Mouse (Mus musculus): Measurements from ENCODE around the gene Hunk. TPM values are rescaled to one million over a fixed set of nuclear protein-coding genes. Genes with fewer than 3 reads are reported as not detected.

Gene Hunk
- polyA plus RNA-seq, 1 experiment, result not detected

DNA sequence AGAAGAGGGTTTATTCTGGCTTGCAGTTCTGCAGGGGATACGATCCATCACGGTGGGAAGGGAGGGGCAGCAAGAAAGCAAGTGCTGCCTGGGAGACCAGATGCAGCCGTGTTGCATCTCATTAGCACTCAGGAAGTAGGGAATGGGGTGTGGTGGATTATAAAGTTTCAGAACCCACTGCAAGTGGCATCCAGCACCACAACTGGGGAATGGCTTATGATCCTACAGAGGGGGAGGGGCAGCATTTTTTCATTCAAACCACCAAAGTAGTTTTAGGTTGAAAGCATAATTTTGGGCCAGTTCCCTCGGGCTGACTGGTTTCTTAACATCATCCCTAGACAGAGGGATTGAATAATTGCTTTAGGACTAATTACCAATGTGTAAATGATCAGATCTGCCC lies 26.1 kb upstream of the Hunk start:
- Histone ChIP-seq H3K27ac (ENCODE audit: control insufficient read depth, insufficient read depth, low read depth, low read length, poor library complexity) (no peak overlapping the region), H3K4me1 (ENCODE audit: control insufficient read depth, insufficient read depth, low read length) (no peaks in the 10 kb centered on the region), H3K4me3 (replicated peaks; ENCODE audit: control insufficient read depth, low read depth, low read length) (no peak overlapping the region)
- no peak for TF ChIP-seq POLR2A (IDR thresholded peaks at IDR 0.05; ENCODE audit: borderline replicate concordance, control insufficient read depth, low read depth, low read length)
- TF ChIP-seq CTCF (IDR thresholded peaks at IDR 0.05; ENCODE audit: control insufficient read depth, insufficient read depth, low read length), result no peak
- WGBS, result 36% methylated on average over 4 of the region's 4 CpGs

DNA sequence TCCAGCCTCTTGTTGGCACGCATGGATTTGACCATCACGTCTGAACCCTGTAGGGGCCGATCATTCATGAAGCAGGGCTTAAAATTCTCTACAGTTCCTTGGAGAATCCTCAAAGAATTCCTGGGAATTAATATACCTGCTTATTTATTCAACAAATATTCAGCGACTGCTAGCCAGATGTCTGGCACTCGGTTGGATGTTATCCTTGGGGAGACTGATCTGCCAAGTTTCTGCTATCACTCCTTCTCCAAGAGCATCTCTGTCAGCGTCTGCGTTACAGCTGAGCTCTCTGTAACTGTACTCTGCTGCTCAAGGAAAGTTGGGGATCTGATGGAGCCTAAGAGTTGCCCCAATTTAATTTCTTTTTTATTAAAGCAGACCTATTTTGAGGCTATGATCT lies 25.5 kb upstream of the Hunk start:
- no peaks in the 10 kb centered on the region for H3K4me1 ChIP-seq (ENCODE audit: control insufficient read depth, insufficient read depth, low read length)
- no peak overlapping the region for H3K4me3 ChIP-seq (replicated peaks; ENCODE audit: control insufficient read depth, low read depth, low read length)
- WGBS, result 75% methylated on average over 7 of the region's 7 CpGs
- no peak overlapping the region for H3K27ac ChIP-seq (ENCODE audit: control insufficient read depth, insufficient read depth, low read depth, low read length, poor library complexity)
- TF ChIP-seq POLR2A (IDR thresholded peaks at IDR 0.05; ENCODE audit: borderline replicate concordance, control insufficient read depth, low read depth, low read length), result no peak
- TF ChIP-seq CTCF (IDR thresholded peaks at IDR 0.05; ENCODE audit: control insufficient read depth, insufficient read depth, low read length), result no peak

DNA sequence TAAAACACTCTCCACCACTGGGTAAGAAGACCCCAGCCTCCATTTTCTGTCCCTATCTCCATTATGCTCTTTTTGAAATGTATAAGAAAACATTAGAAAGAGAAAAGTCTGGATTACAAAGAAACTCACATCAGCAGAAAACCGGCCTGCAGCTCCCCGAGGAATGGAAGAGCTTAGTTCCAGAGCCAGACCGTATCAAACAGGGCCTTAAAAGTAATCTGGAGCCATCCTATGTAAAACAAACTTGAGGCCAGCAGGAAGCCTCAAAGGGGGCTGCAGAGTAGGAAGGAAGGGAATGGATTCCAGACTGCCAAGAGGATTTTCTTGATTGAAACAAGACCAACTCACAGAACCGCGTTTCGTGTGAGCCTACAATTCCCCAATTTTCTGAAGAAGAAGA lies 22.9 kb upstream of the Hunk start:
- TF ChIP-seq CTCF (IDR thresholded peaks at IDR 0.05; ENCODE audit: control insufficient read depth, insufficient read depth, low read length) (no peak), POLR2A (IDR thresholded peaks at IDR 0.05; ENCODE audit: borderline replicate concordance, control insufficient read depth, low read depth, low read length) (no peak)
- H3K4me1 ChIP-seq (ENCODE audit: control insufficient read depth, insufficient read depth, low read length), result no peaks in the 10 kb centered on the region
- 81% methylated on average over 6 of the region's 6 CpGs for WGBS

DNA sequence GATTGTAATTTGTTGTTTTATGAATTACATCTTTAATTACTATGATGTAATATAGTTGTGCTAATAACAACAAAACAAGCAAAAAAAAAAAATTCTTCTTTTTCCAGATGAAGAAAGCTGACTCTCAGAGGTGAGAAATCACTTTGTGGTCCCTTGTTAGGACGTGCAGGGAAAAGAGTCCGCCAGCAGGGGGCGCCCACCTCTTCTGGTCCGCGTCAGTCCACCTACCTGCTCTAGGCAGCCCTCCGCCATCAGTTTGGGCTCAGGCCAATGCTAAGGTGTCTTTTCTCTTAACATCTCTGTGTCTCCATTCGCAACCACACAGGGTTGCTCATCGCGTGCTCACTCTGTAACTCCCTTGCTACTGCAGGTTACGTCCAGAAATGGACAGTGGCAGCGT lies 5.9 kb upstream of the Hunk start:
- H3K4me3 ChIP-seq (replicated peaks; ENCODE audit: control insufficient read depth, low read depth, low read length), result no peak overlapping the region
- no peak overlapping the region for H3K27ac ChIP-seq (ENCODE audit: control insufficient read depth, insufficient read depth, low read depth, low read length, poor library complexity)
- H3K4me1 ChIP-seq (ENCODE audit: control insufficient read depth, insufficient read depth, low read length), result no peaks in the 10 kb centered on the region
- TF ChIP-seq POLR2A (IDR thresholded peaks at IDR 0.05; ENCODE audit: borderline replicate concordance, control insufficient read depth, low read depth, low read length) (no peak), CTCF (IDR thresholded peaks at IDR 0.05; ENCODE audit: control insufficient read depth, insufficient read depth, low read length) (peak; percentile 74)
- 19% methylated on average over 11 of the region's 11 CpGs for WGBS

More for the DNA sequence above, 22.9 kb upstream of the Hunk start:
- Histone ChIP-seq H3K27ac (ENCODE audit: control insufficient read depth, insufficient read depth, low read depth, low read length, poor library complexity) (no peak overlapping the region), H3K4me3 (replicated peaks; ENCODE audit: control insufficient read depth, low read depth, low read length) (no peak overlapping the region)

- Histone ChIP-seq H3K4me1 (ENCODE audit: control insufficient read depth, insufficient read depth, low read length) (no peaks in the 10 kb centered on the region), H3K27ac (ENCODE audit: control insufficient read depth, insufficient read depth, low read depth, low read length, poor library complexity) (no peak overlapping the region), H3K4me3 (replicated peaks; ENCODE audit: control insufficient read depth, low read depth, low read length) (no peak overlapping the region)
- WGBS, result 84% methylated on average over 3 of the region's 3 CpGs
- TF ChIP-seq POLR2A (IDR thresholded peaks at IDR 0.05; ENCODE audit: borderline replicate concordance, control insufficient read depth, low read depth, low read length) (no peak), CTCF (IDR thresholded peaks at IDR 0.05; ENCODE audit: control insufficient read depth, insufficient read depth, low read length) (peak; percentile 43)
These were observed 4.2 kb upstream of the Hunk start for GRCm38 (mm10) chr16:90381633-90382032.

DNA sequence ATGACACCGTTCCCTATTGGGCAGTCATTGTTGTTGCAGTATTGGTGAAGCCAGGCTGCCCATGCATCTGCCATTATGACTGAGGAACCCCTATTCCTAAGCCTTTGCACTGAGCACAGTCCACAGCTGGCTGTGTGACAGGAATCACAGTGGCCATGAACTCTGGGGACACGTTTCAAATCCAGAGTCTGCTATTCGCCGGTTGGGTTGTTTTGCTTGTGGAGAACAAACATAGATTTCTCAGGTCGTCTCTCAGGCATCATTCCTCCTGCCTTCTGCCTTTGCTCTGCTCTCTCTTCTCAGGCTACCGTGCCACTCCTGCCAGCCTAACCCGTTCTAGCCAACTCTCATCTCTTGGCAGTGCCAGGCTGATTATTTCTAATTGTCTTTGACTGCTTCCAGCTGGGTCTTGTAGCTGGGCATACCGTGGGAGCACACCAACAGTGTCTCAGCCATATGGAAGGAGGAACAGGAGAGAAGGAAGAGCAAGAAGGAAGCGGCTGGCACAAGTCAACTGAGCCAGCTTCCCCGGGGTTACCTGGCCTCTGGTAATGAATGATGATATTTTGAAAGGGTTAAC lies 3.0 kb upstream of the Hunk start:
- TF ChIP-seq CTCF (IDR thresholded peaks at IDR 0.05; ENCODE audit: control insufficient read depth, insufficient read depth, low read length) (no peak), POLR2A (IDR thresholded peaks at IDR 0.05; ENCODE audit: borderline replicate concordance, control insufficient read depth, low read depth, low read length) (no peak)
- Histone ChIP-seq H3K4me1 (ENCODE audit: control insufficient read depth, insufficient read depth, low read length) (no peaks in the 10 kb centered on the region), H3K27ac (ENCODE audit: control insufficient read depth, insufficient read depth, low read depth, low read length, poor library complexity) (no peak overlapping the region), H3K4me3 (replicated peaks; ENCODE audit: control insufficient read depth, low read depth, low read length) (no peak overlapping the region)
- 74% methylated on average over 10 of the region's 10 CpGs for WGBS

DNA sequence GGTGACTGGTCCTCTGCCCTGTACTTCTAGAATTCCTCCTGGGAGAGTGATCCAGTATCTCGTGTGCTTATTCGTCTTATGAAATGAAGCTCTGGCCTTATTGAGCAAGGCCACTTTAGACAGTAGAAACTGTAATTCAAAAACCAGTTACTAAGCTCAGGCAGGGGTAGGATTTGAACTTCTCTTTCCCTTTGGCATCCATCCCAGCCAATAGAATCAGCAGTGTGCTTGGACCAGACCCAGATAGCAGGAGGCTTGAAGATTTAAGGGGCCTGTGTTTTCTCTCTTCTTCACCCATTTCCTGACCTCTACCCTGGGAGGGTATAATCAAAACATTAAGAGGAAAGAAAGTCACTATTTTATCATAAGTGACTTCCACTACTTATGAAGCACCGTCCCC lies 1.8 kb upstream of the Hunk start:
- WGBS, result 33% methylated on average over 3 of the region's 3 CpGs
- Histone ChIP-seq H3K27ac (ENCODE audit: control insufficient read depth, insufficient read depth, low read depth, low read length, poor library complexity) (no peak overlapping the region), H3K4me1 (ENCODE audit: control insufficient read depth, insufficient read depth, low read length) (no peaks in the 10 kb centered on the region), H3K4me3 (replicated peaks; ENCODE audit: control insufficient read depth, low read depth, low read length) (no peak overlapping the region)
- TF ChIP-seq CTCF (IDR thresholded peaks at IDR 0.05; ENCODE audit: control insufficient read depth, insufficient read depth, low read length) (no peak), POLR2A (IDR thresholded peaks at IDR 0.05; ENCODE audit: borderline replicate concordance, control insufficient read depth, low read depth, low read length) (no peak)

GRCm38 (mm10) chr16:90384846-90385245 lies 967 bp upstream of the Hunk start:
- no peak overlapping the region for H3K4me3 ChIP-seq (replicated peaks; ENCODE audit: control insufficient read depth, low read depth, low read length)
- WGBS, result 9% methylated on average over 12 of the region's 12 CpGs
- H3K27ac ChIP-seq (ENCODE audit: control insufficient read depth, insufficient read depth, low read depth, low read length, poor library complexity), result no peak overlapping the region
- no peak for TF ChIP-seq POLR2A (IDR thresholded peaks at IDR 0.05; ENCODE audit: borderline replicate concordance, control insufficient read depth, low read depth, low read length)
- no peak for TF ChIP-seq CTCF (IDR thresholded peaks at IDR 0.05; ENCODE audit: control insufficient read depth, insufficient read depth, low read length)
- H3K4me1 ChIP-seq (ENCODE audit: control insufficient read depth, insufficient read depth, low read length), result no peaks in the 10 kb centered on the region

GRCm38 (mm10) chr16:90385326-90385687 lies 506 bp upstream of the Hunk start:
- TF ChIP-seq CTCF (IDR thresholded peaks at IDR 0.05; ENCODE audit: control insufficient read depth, insufficient read depth, low read length) (no peak), POLR2A (IDR thresholded peaks at IDR 0.05; ENCODE audit: borderline replicate concordance, control insufficient read depth, low read depth, low read length) (no peak)
- Histone ChIP-seq H3K4me3 (replicated peaks; ENCODE audit: control insufficient read depth, low read depth, low read length) (no peak overlapping the region), H3K27ac (ENCODE audit: control insufficient read depth, insufficient read depth, low read depth, low read length, poor library complexity) (no peak overlapping the region), H3K4me1 (ENCODE audit: control insufficient read depth, insufficient read depth, low read length) (no peaks in the 10 kb centered on the region)
- WGBS, result 1% methylated on average over 16 of the region's 16 CpGs

Data from bone marrow, adult 2 months (tissue).